Mouse (Mus musculus) hindbrain, embryonic 16.5 days (tissue): ENCODE measurements around the gene Olfr1353. TPM values are rescaled to one million over a fixed set of nuclear protein-coding genes. Genes with fewer than 3 reads are reported as not detected.
"Not testable (repeated sequence)": the region's sequence is repeated elsewhere in the genome, so short reads cannot be mapped to it uniquely, and the experiment has no call there.

Experiments used
- ATAC-seq: fragments of 200-750 bp; cut with Nextera tagmentation; 2 replicates; pipeline ENCODE4 v1.8.0; 2017; ENCODE audit warnings: moderate TSS enrichment, moderate library complexity
- H3K27ac ChIP-seq: fragments of 300-500 bp; sonication (generic); 2 replicates; pipeline ENCODE4 v1.5.1; 2014; ENCODE audit warnings: low read depth, mild to moderate bottlenecking, control low read depth, low read length, moderate library complexity
- H3K27me3 ChIP-seq: fragments of 300-500 bp; sonication (generic); replicated peaks from 2 replicates; pipeline ENCODE4 v1.6.1; 2014; ENCODE audit warnings: low read length; ENCODE audit not compliant: control insufficient read depth, insufficient read depth
- H3K36me3 ChIP-seq: fragments of 300-500 bp; sonication (generic); 2 replicates; pipeline ENCODE4 v1.6.1; 2014; ENCODE audit warnings: mild to moderate bottlenecking, low read length, moderate library complexity, mixed read lengths; ENCODE audit not compliant: control insufficient read depth, insufficient read depth
- H3K4me1 ChIP-seq: fragments of 300-500 bp; sonication (generic); 2 replicates; pipeline ENCODE4 v1.6.1; 2014; ENCODE audit warnings: low read depth, low read length; ENCODE audit not compliant: control insufficient read depth, insufficient read depth
- H3K4me2 ChIP-seq: fragments of 300-500 bp; sonication (generic); 2 replicates; pipeline ENCODE4 v1.6.1; 2014; ENCODE audit warnings: mild to moderate bottlenecking, low read length, control low read depth, moderate library complexity
- H3K4me3 ChIP-seq: fragments of 300-500 bp; sonication (generic); 2 replicates; pipeline ENCODE4 v1.5.1; 2014; ENCODE audit warnings: mild to moderate bottlenecking, low read length, control low read depth, moderate library complexity
- H3K9ac ChIP-seq: fragments of 300-500 bp; sonication (generic); 2 replicates; pipeline ENCODE4 v1.6.1; 2014; ENCODE audit warnings: low read depth, mild to moderate bottlenecking, control low read depth, low read length, moderate library complexity
- H3K9me3 ChIP-seq: fragments of 300-500 bp; sonication (generic); 2 replicates; pipeline ENCODE4 v1.6.1; 2014; ENCODE audit warnings: mild to moderate bottlenecking, low read length, moderate library complexity; ENCODE audit not compliant: control insufficient read depth
- WGBS: fragments of 180-500 bp; shearing (Covaris S2); extraction: QIAGEN DNeasy Blood & Tissue Kit; methylation state at CpG from one replicate; pipeline ENCODE4 v1.1.7; 2014; 5-methylcytosine and 5-hydroxymethylcytosine counted together
- polyA plus RNA-seq: library from polyadenylated mRNA; unstranded; fragments of >200 nt; fragmentation: Nextera tagmentation; extraction: Ambion mirVana; gene quantifications from 2 replicates; pipeline ENCODE4 v1.2.1, GENCODE M21; 2015

Olfr1353 gene
- polyA plus RNA-seq = not detected in 2 replicates

DNA sequence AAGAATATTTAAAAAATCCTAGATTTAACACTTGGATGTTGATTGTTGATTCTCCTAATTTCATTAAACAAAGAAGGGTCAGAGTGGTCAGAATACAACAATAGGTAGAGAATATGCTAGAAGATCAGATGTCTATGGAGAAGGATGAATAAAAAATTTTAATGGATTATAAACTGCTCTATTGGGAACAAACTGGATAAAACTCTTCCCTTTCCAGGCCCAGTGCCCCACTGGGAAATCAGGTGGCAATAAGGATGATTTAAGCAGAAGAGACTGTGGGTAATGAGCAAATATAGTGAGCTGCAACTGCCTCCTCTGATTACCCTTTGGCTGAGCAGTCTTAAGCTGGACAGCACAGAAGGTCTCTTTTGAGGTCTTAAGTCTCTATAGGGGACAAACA lies at the start of gene Olfr1353:
Olfr1353 (plus strand) TSS at position 301 of the 400 bp plus-strand sequence.
- not testable (repeated sequence) for H3K4me1 ChIP-seq, H3K27ac ChIP-seq, H3K36me3 ChIP-seq, ATAC-seq, H3K4me3 ChIP-seq, H3K9me3 ChIP-seq, H3K9ac ChIP-seq, H3K4me2 ChIP-seq, H3K27me3 ChIP-seq

DNA sequence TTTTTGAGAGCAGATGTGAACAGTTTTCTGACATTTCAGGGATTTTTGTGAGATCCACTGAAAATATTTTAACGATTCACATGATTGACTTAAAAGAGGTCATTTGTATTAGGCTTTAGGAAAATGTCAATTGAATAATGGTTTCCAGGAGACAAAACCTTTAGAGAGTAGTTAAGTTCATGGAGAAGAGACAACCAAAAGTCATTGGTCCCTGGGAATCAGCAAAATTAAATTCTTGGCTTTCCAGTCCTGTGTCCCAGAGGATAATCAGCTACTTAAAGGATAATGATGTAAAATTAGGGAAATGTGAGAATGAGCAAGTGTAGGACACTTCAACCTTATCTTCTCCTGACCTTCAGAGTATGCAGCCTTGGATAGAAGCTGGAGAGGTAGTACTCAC lies 12.8 kb upstream of the Olfr1353 start, which contains the start of gene Olfr8:
Olfr8 (plus strand) TSS at position 301 of the 400 bp plus-strand sequence.
- not testable (repeated sequence) for H3K4me1 ChIP-seq, H3K4me3 ChIP-seq, H3K27ac ChIP-seq, H3K9me3 ChIP-seq, H3K9ac ChIP-seq, H3K36me3 ChIP-seq, H3K27me3 ChIP-seq, H3K4me2 ChIP-seq, ATAC-seq
- 86% methylated on average over 1 of the region's 1 CpGs for WGBS

DNA sequence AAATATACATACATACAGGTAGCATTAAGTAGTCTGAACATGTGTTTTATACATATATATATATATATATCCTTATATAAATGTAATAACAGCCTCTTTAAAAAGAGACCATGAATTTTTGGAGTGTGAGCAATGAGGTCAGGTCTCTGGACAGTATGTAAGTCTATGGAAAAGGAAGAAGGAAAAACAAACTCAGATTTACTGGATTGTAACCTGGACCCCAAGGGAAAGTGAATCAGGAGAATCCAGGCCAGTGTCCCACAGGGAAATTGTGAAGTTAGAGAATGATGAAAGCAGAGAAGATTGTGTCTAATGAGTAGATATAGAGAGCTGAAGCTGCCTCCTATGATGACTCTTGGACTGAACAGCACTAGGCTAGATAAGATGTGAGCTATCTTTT lies 17.6 kb downstream of the Olfr1353 start, which contains the start of gene Olfr1352:
Olfr1352 (plus strand) TSS at position 301 of the 400 bp plus-strand sequence.
- Histone ChIP-seq H3K9me3 (no peaks in the 10 kb centered on the region), H3K27ac (no peak within 1 kb of the TSS), H3K4me3 (no peak within 1 kb of the TSS), H3K36me3 (no peaks in the 10 kb centered on the region), H3K9ac (no peak within 1 kb of the TSS), H3K4me1 (no peaks in the 10 kb centered on the region), H3K4me2 (no peak within 1 kb of the TSS), H3K27me3 (no peaks in the 10 kb centered on the region)
- no peak for ATAC-seq

DNA sequence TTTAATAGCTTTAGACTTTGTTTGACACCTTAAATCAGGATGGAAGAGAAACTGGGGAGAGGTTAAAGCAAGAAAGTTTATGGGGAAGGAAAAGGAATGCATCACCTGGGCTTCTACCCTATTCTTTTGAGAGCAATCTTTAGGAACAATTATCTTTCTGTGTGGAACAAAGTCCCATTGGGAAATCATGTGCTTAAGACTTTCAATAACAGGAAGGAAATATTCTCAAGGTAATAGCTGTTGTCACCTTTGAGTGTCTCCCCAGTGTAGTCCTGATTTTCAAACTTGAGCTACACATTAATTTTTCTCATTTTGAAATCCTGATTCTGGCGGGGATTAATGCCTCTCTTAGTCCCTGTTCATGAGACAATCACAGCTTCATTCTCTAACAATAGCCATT lies 49.1 kb downstream of the Olfr1353 start, which contains the start of gene Olfr1351:
Olfr1351 (plus strand) TSS at position 301 of the 400 bp plus-strand sequence.
- H3K4me3 ChIP-seq = no peak within 1 kb of the TSS
- no peak within 1 kb of the TSS for H3K9ac ChIP-seq
- H3K9me3 ChIP-seq = no peaks in the 10 kb centered on the region
- WGBS = 84% methylated on average over 1 of the region's 1 CpGs
- H3K27me3 ChIP-seq = no peaks in the 10 kb centered on the region
- H3K27ac ChIP-seq = no peak within 1 kb of the TSS
- ATAC-seq = no peak
- H3K4me1 ChIP-seq = no peaks in the 10 kb centered on the region
- H3K4me2 ChIP-seq = no peak within 1 kb of the TSS
- H3K36me3 ChIP-seq = no peaks in the 10 kb centered on the region

Other genes starting within 250 kb of the Olfr1353 start
- gene Casp14, start 245.0 kb upstream of the Olfr1353 start, polyA plus RNA-seq = not detected in 2 replicates
- 0.25 and 0.26 TPM in 2 replicates for gene Ccdc105, start 210.2 kb upstream of the Olfr1353 start, polyA plus RNA-seq
- 32.6 and 37.3 TPM in 2 replicates for gene Slc1a6, start 182.8 kb upstream of the Olfr1353 start, polyA plus RNA-seq
- not detected in 2 replicates for gene Olfr1356, start 111.1 kb upstream of the Olfr1353 start, polyA plus RNA-seq
- not detected in 2 replicates for gene Olfr1355, start 87.8 kb upstream of the Olfr1353 start, polyA plus RNA-seq
- gene Olfr1354, start 50.1 kb upstream of the Olfr1353 start, polyA plus RNA-seq = not detected in 2 replicates
- gene Olfr8, start 12.7 kb upstream of the Olfr1353 start, polyA plus RNA-seq = not detected in 2 replicates
- gene Olfr1352, start 17.7 kb downstream of the Olfr1353 start, polyA plus RNA-seq = not detected in 2 replicates
- not detected in 2 replicates for gene Olfr1351, start 49.2 kb downstream of the Olfr1353 start, polyA plus RNA-seq
- 0.31 and 0.45 TPM in 2 replicates for gene Olfr57, start 65.4 kb downstream of the Olfr1353 start, polyA plus RNA-seq
- 38.5 and 43.5 TPM in 2 replicates for gene 2610008E11Rik, start 134.3 kb downstream of the Olfr1353 start, polyA plus RNA-seq
- not detected in 2 replicates for gene Vmn2r80, start 185.5 kb downstream of the Olfr1353 start, polyA plus RNA-seq